Mouse (Mus musculus): ENCODE results near the gene Bcl2l11. TPM values are rescaled to one million over a fixed set of nuclear protein-coding genes. Genes with fewer than 3 reads are reported as not detected.
"Not testable (repeated sequence)": the region's sequence is repeated elsewhere in the genome, so short reads cannot be mapped to it uniquely, and the experiment has no call there.

Gene Bcl2l11
- polyA plus RNA-seq, 1 experiment from 2014 or later = 20.4 TPM

DNA sequence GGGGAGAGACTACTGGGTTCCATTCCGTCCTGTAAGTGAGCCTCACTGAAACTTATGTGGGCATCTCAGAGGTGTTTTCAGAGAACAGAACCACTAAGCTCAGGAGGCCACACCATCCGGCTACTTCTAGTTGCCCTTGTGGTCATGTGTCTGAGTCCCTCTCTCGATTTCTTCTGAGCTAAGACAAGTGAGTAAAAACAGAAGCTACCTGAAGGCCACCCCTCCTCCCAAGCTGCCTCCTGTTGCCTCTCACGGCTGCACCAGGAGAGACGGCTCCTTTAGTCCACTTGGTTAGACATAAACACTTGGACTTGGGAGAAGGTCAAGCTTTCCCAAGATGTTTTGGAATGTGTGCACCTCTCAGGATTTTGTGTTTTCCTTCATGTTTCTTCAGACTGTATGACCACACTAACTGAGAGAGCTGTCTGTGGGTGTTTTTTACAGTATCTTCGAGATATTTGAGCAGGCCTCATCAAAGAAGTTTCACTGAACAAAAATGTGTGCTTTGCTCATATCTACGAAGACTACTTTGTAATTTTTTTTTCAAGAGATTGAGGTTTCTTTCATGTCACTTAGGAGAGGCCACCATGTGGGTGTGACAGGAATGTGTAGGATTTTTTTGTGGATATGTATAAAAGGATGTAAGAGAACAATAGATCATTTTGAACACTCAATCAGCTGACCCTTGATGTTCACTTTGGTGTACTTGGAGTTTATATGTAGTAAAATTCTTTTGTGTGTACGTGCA is 37.9 kb upstream of the Bcl2l11 start:
- Histone ChIP-seq H3K4me3 (ENCODE audit: low read length) (no peak overlapping the region), H3K4me2 (ENCODE audit: low read depth, low read length) (no peak overlapping the region), H3K4me1 (ENCODE audit: control insufficient read depth, insufficient read depth, low read length) (peaks cover 21% of the 10 kb centered on the region), H3K9ac (ENCODE audit: low read length) (no peak overlapping the region), H3K9me3 (replicated peaks; ENCODE audit: control insufficient read depth, low read length) (no peaks in the 10 kb centered on the region), H3K27ac (ENCODE audit: low read length) (no peak overlapping the region), H3K36me3 (ENCODE audit: control insufficient read depth, insufficient read depth) (no peaks in the 10 kb centered on the region), H3K27me3 (ENCODE audit: control insufficient read depth, insufficient read depth, low read length) (no peaks in the 10 kb centered on the region)
- no peak for ATAC-seq (replicated peaks; ENCODE audit: extremely low read depth, insufficient read depth, low FRiP score)
- WGBS = 78% methylated on average over 8 of the region's 8 CpGs

DNA sequence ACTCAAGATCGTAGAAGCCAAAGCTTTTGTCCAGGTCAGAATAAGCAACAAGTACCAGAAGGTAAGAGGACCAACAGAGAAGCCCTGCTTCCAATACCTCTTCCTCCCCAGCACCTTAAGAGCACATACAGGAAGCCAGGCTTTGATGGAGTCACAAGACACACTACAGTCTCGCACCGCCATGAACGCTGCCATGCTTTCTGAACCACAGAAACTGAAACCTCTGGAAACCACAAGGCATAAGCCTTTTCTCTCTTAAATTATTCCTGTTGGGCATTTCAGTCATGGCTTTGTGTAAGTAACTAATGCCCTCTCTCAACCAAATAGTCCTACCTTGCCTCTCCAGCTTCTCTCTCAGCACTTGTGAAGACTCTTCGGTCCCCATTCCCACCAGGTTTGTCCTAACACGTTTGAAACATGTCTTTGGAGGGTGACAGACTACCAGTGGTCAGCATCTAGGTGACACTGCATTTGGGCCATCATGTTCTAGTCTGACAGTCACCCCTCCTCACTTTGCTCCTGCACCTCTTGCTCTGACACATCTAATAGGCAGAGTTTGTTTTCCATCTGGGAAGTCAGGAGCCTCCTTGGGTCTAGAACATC is 35.5 kb upstream of the Bcl2l11 start:
- Histone ChIP-seq H3K4me3 (ENCODE audit: low read length) (no peak overlapping the region), H3K27me3 (ENCODE audit: control insufficient read depth, insufficient read depth, low read length) (no peaks in the 10 kb centered on the region), H3K9ac (ENCODE audit: low read length) (no peak overlapping the region), H3K4me1 (ENCODE audit: control insufficient read depth, insufficient read depth, low read length) (peaks cover 15% of the 10 kb centered on the region), H3K36me3 (ENCODE audit: control insufficient read depth, insufficient read depth) (no peaks in the 10 kb centered on the region), H3K4me2 (ENCODE audit: low read depth, low read length) (no peak overlapping the region), H3K27ac (ENCODE audit: low read length) (no peak overlapping the region), H3K9me3 (replicated peaks; ENCODE audit: control insufficient read depth, low read length) (no peaks in the 10 kb centered on the region)
- WGBS = 82% methylated on average over 6 of the region's 6 CpGs
- no peak for ATAC-seq (replicated peaks; ENCODE audit: extremely low read depth, insufficient read depth, low FRiP score)

DNA sequence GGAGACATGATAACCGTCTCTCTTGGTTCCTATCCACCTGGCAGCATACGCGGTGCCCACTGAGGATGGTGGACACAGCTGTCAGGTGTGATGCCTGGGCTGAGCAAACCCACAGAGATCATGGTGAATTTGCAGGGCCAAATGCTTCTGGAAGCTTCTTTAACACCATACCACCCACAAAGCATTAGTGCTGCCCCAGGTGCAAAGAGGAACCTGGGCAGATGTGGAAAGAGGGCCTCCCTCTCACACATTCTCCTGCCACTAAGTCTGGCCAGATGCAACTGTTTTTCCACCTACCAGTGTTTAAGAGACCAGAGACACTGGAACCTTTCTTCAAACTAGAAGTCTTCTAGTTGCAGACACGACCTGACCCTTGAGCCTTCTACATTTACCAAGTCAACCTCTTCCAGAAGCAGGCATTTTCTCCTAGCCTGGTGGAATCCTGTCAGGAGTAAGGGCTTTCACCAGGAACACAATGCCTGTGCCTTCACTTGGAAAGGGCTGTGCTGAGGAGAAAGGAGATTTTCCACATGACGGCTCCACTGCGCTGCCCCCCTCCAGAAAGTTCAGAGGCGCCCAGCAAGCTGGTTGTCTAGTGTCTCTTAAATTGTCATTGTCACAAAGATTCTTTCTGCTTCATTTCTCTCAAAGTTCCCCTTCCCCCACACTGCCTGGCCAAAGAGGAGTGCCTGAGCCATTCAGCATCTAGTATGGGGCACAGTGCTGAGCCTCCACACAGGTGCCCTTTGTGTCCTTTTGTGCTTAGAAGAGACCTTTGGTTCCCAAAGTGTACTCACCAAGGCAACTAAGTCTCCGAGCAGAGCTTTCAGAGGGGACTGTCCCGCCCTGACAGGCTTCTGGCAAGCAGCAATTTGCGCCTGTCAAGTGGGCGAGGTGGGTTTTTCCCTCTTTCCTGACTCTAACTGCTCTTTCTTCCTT is 34.1 kb upstream of the Bcl2l11 start:
- ATAC-seq (replicated peaks; ENCODE audit: extremely low read depth, insufficient read depth, low FRiP score) = no peak
- Histone ChIP-seq H3K4me3 (ENCODE audit: low read length) (no peak overlapping the region), H3K36me3 (ENCODE audit: control insufficient read depth, insufficient read depth) (no peaks in the 10 kb centered on the region), H3K9ac (ENCODE audit: low read length) (no peak overlapping the region), H3K4me1 (ENCODE audit: control insufficient read depth, insufficient read depth, low read length) (peaks cover 6% of the 10 kb centered on the region), H3K27me3 (ENCODE audit: control insufficient read depth, insufficient read depth, low read length) (no peaks in the 10 kb centered on the region), H3K9me3 (replicated peaks; ENCODE audit: control insufficient read depth, low read length) (no peaks in the 10 kb centered on the region), H3K27ac (ENCODE audit: low read length) (no peak overlapping the region), H3K4me2 (ENCODE audit: low read depth, low read length) (no peak overlapping the region)
- WGBS = 78% methylated on average over 11 of the region's 11 CpGs

DNA sequence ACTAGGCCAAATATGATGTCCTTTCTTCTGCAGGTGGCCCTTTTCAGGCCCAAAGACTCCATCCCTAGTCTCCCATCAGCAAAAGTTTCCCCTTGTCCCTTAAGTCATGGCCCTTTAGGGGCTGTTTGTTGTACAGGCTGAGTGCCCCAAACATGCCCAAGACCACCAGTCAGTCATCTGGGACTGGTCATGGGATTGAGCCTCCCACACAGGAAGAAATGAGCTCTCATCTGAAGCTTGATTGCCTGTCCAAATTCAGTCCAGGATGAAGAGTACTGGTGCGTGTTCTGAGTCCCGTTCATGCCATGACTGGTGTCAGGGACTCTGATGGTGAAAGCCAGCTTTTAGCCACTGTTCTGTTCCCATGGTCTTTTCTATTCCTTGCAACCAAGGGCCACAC is 33.4 kb upstream of the Bcl2l11 start:
- Histone ChIP-seq H3K9ac (ENCODE audit: low read length) (no peak overlapping the region), H3K36me3 (ENCODE audit: control insufficient read depth, insufficient read depth) (no peaks in the 10 kb centered on the region), H3K4me2 (ENCODE audit: low read depth, low read length) (no peak overlapping the region), H3K4me1 (ENCODE audit: control insufficient read depth, insufficient read depth, low read length) (0 out of 2 replicates have a peak, but pooled peaks cover under 1% of the 10 kb centered on the region), H3K27ac (ENCODE audit: low read length) (no peak overlapping the region), H3K9me3 (replicated peaks; ENCODE audit: control insufficient read depth, low read length) (no peaks in the 10 kb centered on the region), H3K27me3 (ENCODE audit: control insufficient read depth, insufficient read depth, low read length) (no peaks in the 10 kb centered on the region), H3K4me3 (ENCODE audit: low read length) (no peak overlapping the region)
- no peak for ATAC-seq (replicated peaks; ENCODE audit: extremely low read depth, insufficient read depth, low FRiP score)
- 86% methylated on average over 2 of the region's 2 CpGs for WGBS

DNA sequence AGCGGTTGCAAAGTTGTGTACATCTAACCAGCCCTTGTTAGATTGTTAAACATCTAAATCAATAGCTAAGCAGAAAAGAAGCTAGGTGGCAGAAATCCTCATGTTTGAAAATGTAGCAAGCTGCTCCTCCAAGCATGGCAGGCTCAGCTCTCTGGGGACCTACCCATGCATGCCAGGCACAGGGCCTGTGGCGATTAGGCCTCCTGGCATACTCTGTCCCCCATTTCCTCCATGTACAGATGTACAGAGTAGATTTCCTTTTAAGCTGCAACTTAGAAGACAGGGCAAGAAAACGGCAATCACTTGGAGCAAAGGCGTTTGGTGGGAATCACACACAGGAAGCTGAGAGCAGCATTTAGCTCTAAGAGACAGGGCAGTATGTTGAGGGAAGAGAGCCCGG is 31.6 kb upstream of the Bcl2l11 start:
- WGBS = 74% methylated on average over 5 of the region's 5 CpGs
- no peak for ATAC-seq (replicated peaks; ENCODE audit: extremely low read depth, insufficient read depth, low FRiP score)

DNA sequence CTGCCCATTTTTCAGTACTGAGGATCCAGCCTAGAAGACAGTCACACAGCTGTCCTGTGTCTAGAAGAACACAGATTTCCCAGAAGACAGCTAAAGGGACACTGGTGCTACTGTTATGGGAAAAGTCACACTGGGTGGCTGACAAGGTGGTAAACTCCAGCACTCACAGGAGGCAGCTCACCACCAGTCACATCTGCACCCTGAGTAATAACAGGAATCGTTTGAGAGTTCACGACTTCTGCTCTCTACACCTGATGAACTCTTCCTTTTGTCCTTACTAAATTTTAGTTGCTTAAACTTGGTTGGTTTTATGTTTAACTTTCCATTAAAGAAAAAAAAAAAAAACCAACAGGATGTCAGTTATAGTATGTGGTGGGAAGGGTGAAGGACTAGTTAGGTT is 31.2 kb upstream of the Bcl2l11 start:
- ATAC-seq (replicated peaks; ENCODE audit: extremely low read depth, insufficient read depth, low FRiP score) = no peak
- 56% methylated on average over 2 of the region's 2 CpGs for WGBS
- H3K4me2 ChIP-seq (ENCODE audit: low read depth, low read length) = no peak overlapping the region

More for the DNA sequence above, 31.6 kb upstream of the Bcl2l11 start:
- Histone ChIP-seq H3K9ac (ENCODE audit: low read length) (no peak overlapping the region), H3K4me1 (ENCODE audit: control insufficient read depth, insufficient read depth, low read length) (no peaks in the 10 kb centered on the region), H3K27me3 (ENCODE audit: control insufficient read depth, insufficient read depth, low read length) (no peaks in the 10 kb centered on the region), H3K9me3 (replicated peaks; ENCODE audit: control insufficient read depth, low read length) (no peaks in the 10 kb centered on the region), H3K4me2 (ENCODE audit: low read depth, low read length) (no peak overlapping the region), H3K27ac (ENCODE audit: low read length) (no peak overlapping the region), H3K36me3 (ENCODE audit: control insufficient read depth, insufficient read depth) (no peaks in the 10 kb centered on the region), H3K4me3 (ENCODE audit: low read length) (no peak overlapping the region)

DNA sequence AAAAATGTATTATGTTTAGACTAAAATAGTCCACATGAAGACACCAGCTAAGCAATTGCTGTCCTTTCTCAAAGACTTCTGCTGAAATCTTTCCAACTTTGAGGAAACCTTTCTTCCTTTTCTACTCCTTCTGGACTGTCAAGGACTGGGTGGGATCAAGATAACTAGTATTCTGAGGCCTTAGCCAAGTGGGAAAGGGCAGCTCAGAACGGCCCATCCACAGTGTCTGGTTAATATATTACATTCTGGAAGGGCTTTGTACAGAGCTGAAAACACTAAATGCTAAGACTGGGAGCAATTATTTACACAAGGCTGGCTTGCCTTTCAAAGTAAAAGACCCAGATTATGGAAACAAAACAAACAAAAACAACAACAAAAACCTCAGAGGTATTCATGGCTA is 30.6 kb upstream of the Bcl2l11 start:
- Histone ChIP-seq H3K36me3 (ENCODE audit: control insufficient read depth, insufficient read depth) (no peaks in the 10 kb centered on the region), H3K4me2 (ENCODE audit: low read depth, low read length) (no peak overlapping the region), H3K27ac (ENCODE audit: low read length) (no peak overlapping the region), H3K9ac (ENCODE audit: low read length) (no peak overlapping the region), H3K4me1 (ENCODE audit: control insufficient read depth, insufficient read depth, low read length) (no peaks in the 10 kb centered on the region), H3K9me3 (replicated peaks; ENCODE audit: control insufficient read depth, low read length) (no peaks in the 10 kb centered on the region), H3K27me3 (ENCODE audit: control insufficient read depth, insufficient read depth, low read length) (no peaks in the 10 kb centered on the region), H3K4me3 (ENCODE audit: low read length) (no peak overlapping the region)
- WGBS = 38% methylated on average over 1 of the region's 1 CpGs
- no peak for ATAC-seq (replicated peaks; ENCODE audit: extremely low read depth, insufficient read depth, low FRiP score)

More for the DNA sequence above, 31.2 kb upstream of the Bcl2l11 start:
- H3K4me1 ChIP-seq (ENCODE audit: control insufficient read depth, insufficient read depth, low read length) = no peaks in the 10 kb centered on the region
- no peak overlapping the region for H3K9ac ChIP-seq (ENCODE audit: low read length)
- H3K4me3 ChIP-seq (ENCODE audit: low read length) = no peak overlapping the region
- no peak overlapping the region for H3K27ac ChIP-seq (ENCODE audit: low read length)
- no peaks in the 10 kb centered on the region for H3K9me3 ChIP-seq (replicated peaks; ENCODE audit: control insufficient read depth, low read length)
- H3K36me3 ChIP-seq (ENCODE audit: control insufficient read depth, insufficient read depth) = no peaks in the 10 kb centered on the region
- H3K27me3 ChIP-seq (ENCODE audit: control insufficient read depth, insufficient read depth, low read length) = no peaks in the 10 kb centered on the region

GRCm38 (mm10) chr2:128096070-128096469 is 29.8 kb upstream of the Bcl2l11 start:
- Histone ChIP-seq H3K4me3 (ENCODE audit: low read length) (no peak overlapping the region), H3K36me3 (ENCODE audit: control insufficient read depth, insufficient read depth) (no peaks in the 10 kb centered on the region), H3K4me2 (ENCODE audit: low read depth, low read length) (no peak overlapping the region), H3K27ac (ENCODE audit: low read length) (no peak overlapping the region), H3K4me1 (ENCODE audit: control insufficient read depth, insufficient read depth, low read length) (no peaks in the 10 kb centered on the region), H3K9ac (ENCODE audit: low read length) (no peak overlapping the region), H3K9me3 (replicated peaks; ENCODE audit: control insufficient read depth, low read length) (no peaks in the 10 kb centered on the region), H3K27me3 (ENCODE audit: control insufficient read depth, insufficient read depth, low read length) (no peaks in the 10 kb centered on the region)
- ATAC-seq (replicated peaks; ENCODE audit: extremely low read depth, insufficient read depth, low FRiP score) = no peak
- WGBS = 87% methylated on average over 1 of the region's 1 CpGs

GRCm38 (mm10) chr2:128098118-128098517 is 27.7 kb upstream of the Bcl2l11 start:
- not testable (repeated sequence) for H3K4me3 ChIP-seq (ENCODE audit: low read length); H3K4me1 ChIP-seq (ENCODE audit: control insufficient read depth, insufficient read depth, low read length); H3K9me3 ChIP-seq (replicated peaks; ENCODE audit: control insufficient read depth, low read length); H3K9ac ChIP-seq (ENCODE audit: low read length); ATAC-seq (replicated peaks; ENCODE audit: extremely low read depth, insufficient read depth, low FRiP score); H3K27me3 ChIP-seq (ENCODE audit: control insufficient read depth, insufficient read depth, low read length); H3K36me3 ChIP-seq (ENCODE audit: control insufficient read depth, insufficient read depth); H3K4me2 ChIP-seq (ENCODE audit: low read depth, low read length); H3K27ac ChIP-seq (ENCODE audit: low read length)
- WGBS = 78% methylated on average over 3 of the region's 5 CpGs

Data from heart, embryonic 16.5 days (tissue).